Mouse (Mus musculus): Measurements from ENCODE around the gene Tlk1.

DNA sequence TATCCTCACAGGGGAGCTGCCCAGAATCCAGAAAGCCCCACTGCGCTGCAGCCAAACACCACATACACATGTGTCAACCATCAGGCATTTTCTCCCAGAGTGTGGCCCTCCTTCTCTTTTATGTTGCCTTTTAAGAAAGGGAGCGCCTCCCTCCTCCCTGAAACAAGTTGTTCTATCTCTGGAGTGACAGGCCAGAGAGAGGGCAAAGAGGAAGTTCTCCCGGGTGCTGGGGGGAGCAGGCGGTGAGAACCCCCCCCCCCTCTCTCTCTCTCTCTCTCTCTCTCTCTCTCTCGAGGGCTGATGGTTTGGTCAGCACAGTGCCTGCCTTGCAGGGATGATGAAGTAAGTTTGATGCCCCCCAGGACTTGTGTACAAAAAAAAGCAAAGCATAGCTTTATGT, 123.1 kb downstream of the Tlk1 start:
- TF ChIP-seq POLR2A (IDR thresholded peaks at IDR 0.05; ENCODE audit: insufficient read depth, low read depth, low read length) (no peak), CTCF (IDR thresholded peaks at IDR 0.05) (no peak), EP300 (IDR thresholded peaks at IDR 0.05; ENCODE audit: insufficient read depth, low read depth, low read length) (no peak)
